Mouse (Mus musculus) granulocyte monocyte progenitor cell, adult 5-6 weeks (primary cell): ENCODE measurements around the gene Cmtr1. TPM values are rescaled to one million over a fixed set of nuclear protein-coding genes. Genes with fewer than 3 reads are reported as not detected.
"Not testable (repeated sequence)": the region's sequence is repeated elsewhere in the genome, so short reads cannot be mapped to it uniquely, and the experiment has no call there.

Experiments
- ATAC-seq: replicated peaks from 2 replicates; pipeline ENCODE4 v1.8.0; 2016; ENCODE audit warnings: mild to moderate bottlenecking, moderate TSS enrichment, inconsistent platforms; ENCODE audit not compliant: poor library complexity, severe bottlenecking
- total RNA-seq, 2 experiments: library from RNA; stranded (forward) in 1 of 2; stranded (reverse) in 1 of 2; fragments of 200-712, 200-1000 nt in 1 of 2; fragments of >200 nt in 1 of 2; fragmentation: Nextera tagmentation in 1 of 2; gene quantifications; 2 replicates each; pipeline ENCODE4 v1.2.3; 2014 to 2017

The Cmtr1 gene
- total RNA-seq, 2 experiments from 2014 or later = 33.2 to 178 TPM

- no peak for ATAC-seq
Observed at GRCm38 (mm10) chr17:29700573-29700972, 40.2 kb downstream of the Cmtr1 start.

GRCm38 (mm10) chr17:29702938-29703710, 42.7 kb downstream of the Cmtr1 start:
- ATAC-seq = peak; percentile 53

DNA sequence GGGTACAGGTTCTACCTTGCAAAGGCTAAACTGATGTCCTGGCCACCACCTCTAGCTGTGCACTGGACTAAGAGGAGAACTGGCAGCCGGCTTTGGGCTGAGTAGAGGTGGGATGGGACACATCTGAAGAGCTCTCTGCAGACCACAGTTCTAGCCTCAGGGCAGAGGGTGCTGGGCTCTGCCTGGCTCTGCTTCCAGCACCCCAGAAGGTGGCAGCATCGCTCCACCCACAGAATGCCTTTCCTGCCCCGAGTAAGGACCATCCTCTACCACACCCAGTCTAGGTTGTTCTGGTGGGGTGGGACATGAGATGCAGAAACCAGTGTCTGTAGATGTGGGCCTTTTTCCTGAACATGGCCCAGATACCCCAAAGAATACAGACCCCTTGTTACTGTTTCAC, 44.4 kb downstream of the Cmtr1 start:
- peak; percentile 59 for ATAC-seq

DNA sequence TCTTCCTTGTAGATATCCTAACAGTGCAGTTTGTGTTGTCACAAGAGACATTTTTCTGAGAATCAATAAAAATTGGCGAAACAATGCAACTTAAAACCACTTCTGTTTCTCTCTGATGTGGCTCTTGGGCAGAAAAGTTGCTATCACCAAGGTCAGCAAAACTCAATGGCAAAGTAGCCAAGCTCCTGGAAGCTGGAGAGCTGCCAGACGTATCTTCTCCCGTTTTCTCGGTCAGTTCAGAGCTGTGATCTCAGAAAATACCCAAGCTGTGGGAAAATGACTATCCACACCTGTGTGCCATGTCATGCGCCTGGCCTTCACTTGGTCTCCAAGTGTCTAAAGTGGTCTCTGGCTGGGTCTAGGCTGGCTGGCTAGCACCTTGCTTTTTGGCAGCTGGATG, 45.5 kb downstream of the Cmtr1 start:
- no peak for ATAC-seq

DNA sequence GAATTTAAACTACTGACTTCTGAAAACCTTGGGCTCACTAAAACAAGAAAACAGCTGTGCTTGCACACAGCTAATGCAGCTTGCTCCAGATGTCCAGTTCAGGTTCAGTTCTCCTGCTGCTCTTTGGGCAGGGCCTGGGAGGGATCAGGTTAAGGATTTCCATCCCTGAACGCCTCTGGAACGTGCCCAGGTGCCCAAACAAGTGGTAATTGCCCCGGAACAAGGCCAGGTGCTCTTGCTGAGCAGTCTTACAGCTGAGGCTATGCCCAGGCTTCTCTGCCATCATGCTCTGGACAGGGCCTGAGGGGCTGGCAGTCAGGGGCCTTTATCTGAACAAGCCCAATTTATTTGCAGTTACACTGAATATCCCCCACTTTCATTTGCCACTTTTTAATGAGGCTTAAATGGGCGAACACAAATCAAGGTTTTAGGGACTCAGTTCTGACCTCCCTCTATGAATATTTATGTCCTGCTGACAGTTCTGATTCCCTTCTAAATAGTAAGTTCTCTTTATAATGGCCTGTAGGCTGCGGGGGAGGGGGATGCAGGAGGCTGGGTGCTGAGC, 46.7 kb downstream of the Cmtr1 start:
- ATAC-seq = no peak

DNA sequence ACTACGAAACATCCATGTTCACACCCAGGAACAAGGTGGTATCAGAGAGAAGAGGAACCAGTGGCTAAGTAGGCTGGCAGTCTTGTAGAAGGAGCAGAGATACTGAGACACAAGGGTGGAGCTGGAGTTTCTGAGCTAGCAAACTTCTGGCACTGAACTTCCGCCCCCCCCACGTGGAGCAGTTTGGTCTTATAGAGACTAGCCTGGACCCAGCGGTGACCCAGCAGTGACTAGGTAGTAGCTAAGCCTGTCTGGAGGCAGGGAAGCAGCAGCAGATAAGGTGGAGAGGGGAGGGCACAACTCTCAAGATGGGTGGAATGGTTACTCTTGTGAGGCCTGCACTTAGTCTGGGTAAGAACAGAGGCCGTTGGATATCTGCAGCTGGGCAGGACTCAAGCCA, 48.4 kb downstream of the Cmtr1 start:
- no peak for ATAC-seq

- ATAC-seq = no peak
Observed at GRCm38 (mm10) chr17:29710562-29711044, 50.2 kb downstream of the Cmtr1 start.

- ATAC-seq = no peak
Observed at GRCm38 (mm10) chr17:29711076-29711744, 50.8 kb downstream of the Cmtr1 start.

GRCm38 (mm10) chr17:29711745-29712431, 51.5 kb downstream of the Cmtr1 start:
- ATAC-seq = no peak

DNA sequence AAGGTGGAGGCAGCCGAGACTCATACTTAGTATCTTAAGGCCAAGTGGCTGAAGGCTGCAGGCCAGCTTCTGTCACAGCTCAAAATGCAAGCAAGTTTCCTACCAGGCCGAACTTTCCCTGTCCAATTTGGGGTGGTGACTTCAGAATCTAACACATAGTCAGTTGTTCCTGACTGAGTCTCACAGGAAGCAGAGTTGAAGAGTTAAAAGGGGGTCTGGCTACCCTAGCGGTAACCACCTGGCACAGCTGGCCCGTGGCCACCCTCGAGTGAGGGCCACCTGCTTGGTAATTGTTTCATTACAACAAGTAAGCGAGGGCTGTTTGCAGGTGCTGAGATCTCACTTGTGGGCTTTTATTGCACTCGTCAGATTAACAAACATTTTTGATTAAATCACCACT, 52.2 kb downstream of the Cmtr1 start:
- ATAC-seq = no peak

- ATAC-seq = not testable (repeated sequence)
Observed at GRCm38 (mm10) chr17:29713734-29714133, 53.3 kb downstream of the Cmtr1 start.

DNA sequence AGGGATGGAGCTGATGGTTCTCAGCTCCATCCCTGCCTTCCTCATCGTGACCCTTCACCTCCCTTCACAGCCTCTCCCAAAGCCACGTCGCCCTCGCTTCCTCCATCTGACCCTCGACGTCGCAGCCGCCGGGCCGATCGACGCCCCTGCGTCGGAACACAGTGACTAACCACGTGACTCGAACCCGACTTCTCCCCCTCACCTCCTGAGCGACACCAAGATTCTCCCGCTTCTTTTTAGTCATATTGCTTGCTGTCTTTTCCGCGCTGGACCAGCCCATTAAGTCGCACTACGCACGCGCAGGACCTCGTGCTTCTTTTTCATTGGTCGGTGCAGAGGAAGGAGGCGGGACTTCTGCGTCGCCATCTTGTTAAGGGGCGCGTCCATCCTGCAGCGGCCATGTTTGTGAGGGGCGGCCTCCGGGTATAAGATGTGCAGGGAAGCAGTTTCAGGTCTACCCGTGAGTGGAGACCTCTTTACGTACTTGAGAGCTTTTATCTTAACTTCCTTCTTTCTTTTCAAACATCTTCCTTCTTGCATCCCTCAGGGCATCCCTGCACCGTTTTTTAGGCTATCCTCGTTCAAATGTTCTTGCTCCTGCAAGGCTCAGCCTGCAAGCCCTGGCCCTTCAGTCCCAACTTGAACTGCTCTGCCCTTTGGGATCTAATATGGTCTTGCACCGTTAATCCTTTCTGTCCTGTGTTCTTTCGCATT, 56.5 kb downstream of the Cmtr1 start, which contains the start of gene Ccdc167:
Gene Ccdc167 (minus strand): TSS at position 313 of the 714 bp plus-strand sequence.
- peak; percentile 96 for ATAC-seq

GRCm38 (mm10) chr17:29718660-29719059, 58.3 kb downstream of the Cmtr1 start:
- ATAC-seq = no peak

- ATAC-seq = no peak
Observed at GRCm38 (mm10) chr17:29719628-29720575, 59.5 kb downstream of the Cmtr1 start.

DNA sequence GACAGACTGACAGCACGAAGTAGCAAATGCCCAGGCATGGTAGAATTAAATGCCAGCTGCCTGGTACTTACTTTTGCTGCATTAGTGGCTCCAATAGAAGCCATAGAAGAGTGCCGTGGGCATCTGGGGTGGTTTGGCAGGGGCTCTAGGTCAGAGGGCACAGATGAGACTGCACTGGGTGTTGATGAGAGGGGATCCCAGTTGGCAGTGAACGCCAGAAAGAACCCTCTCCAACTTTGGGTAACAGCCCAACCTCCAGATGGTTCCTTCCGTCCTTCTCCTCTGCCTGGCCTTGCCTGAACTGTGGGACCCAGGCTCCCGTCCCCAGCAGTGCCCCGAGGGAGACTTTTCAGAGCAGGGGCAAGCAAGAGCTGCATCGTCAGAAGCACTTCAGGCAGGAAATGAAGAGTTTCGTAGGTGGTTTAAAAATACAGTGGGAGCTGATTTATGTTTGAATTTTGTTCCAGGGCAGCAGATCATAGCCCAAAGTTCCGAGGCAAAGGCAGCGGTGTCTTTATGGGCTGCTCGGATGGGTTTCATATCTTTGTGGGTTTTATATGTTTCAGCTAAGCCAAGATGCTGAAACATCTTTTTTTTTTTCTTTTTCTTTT, 60.5 kb downstream of the Cmtr1 start:
- no peak for ATAC-seq

DNA sequence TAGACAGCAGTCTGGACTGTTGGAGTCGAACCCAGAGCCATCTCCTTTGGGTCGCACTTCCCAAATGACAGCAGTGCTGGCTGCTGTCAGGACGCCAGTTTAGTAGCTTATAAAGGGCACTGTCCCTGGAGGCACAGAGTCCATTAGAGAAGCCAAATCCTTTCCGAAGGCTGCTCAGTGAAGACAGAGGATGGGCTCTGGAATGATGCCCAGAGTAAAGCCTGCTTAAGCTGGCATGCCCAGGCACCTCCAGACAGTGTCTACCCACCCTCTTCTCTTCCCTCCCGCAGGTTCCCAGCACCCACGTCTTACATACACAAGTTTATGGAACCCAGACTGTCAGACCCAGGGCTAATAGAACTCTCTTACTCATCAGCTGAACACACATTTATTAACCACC, 64.2 kb downstream of the Cmtr1 start:
- no peak for ATAC-seq

DNA sequence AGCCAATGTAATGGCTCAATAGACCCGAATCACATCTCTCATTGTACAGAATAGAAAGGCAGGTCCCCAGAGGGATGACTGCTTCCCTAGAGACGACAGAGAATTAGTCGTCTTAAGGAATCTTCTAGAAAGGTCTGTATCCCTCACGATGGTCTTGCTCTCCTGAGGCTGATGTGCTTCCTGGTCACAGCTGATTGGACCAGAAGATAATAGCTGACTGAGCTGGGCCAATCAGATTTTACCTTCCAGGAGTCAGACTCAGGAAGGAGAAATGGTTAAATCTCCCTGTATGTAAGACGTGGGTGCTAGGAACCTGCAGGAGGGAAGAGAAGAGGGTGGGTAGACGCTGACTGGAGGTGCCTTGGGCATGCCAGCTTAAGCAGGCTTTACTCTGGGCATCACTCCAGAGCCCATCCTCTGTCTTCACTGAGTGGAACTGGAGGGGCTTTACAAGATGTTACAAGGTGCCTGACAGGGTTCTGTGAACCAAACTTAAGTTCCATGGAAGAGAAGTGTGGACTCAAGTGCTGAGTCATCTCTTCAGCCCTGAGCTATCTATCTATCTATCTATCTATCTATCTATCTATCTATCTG, 64.7 kb downstream of the Cmtr1 start:
- no peak for ATAC-seq

- ATAC-seq = peak; percentile 90
Observed at GRCm38 (mm10) chr17:29728082-29728481, 67.7 kb downstream of the Cmtr1 start.
